Mouse (Mus musculus) layer of hippocampus, adult 2 months (tissue): ENCODE data around the gene Bsg. TPM values are rescaled to one million over a fixed set of nuclear protein-coding genes. Genes with fewer than 3 reads are reported as not detected.
"Not testable (repeated sequence)": the region's sequence is repeated elsewhere in the genome, so short reads cannot be mapped to it uniquely, and the experiment has no call there.

Source experiments
- DNase-seq, 2 experiments: peaks; one replicate each; pipeline ENCODE4 v3.0.0; 2022; ENCODE audit warnings: low spot score in 2 of 2
- H3K27ac ChIP-seq: fragments of 200-600 bp; 2 replicates; pipeline ENCODE4 v1.8.1; 2022
- H3K4me3 ChIP-seq: fragments of 200-600 bp; 2 replicates; pipeline ENCODE4 v1.8.1; 2022; ENCODE audit warnings: mild to moderate bottlenecking
- CTCF ChIP-seq: fragments of 200-600 bp; conservative IDR thresholded peaks from 2 replicates; pipeline ENCODE4 v1.8.1; 2022; ENCODE audit warnings: antibody characterized with exemption, mild to moderate bottlenecking, moderate library complexity
- total RNA-seq, 2 experiments: library from RNA; stranded (reverse); gene quantifications; 2 replicates each; pipeline ENCODE4 v1.2.3; 2021

The Bsg gene
- total RNA-seq, 2 experiments from 2014 or later = 538 TPM

- TF ChIP-seq CTCF = no peak
- Histone ChIP-seq H3K4me3 (no peak overlapping the region), H3K27ac (no peak overlapping the region)
Observed at GRCm38 (mm10) chr10:79755854-79756253, 51.6 kb downstream of the Bsg start.

GRCm38 (mm10) chr10:79756660-79757059, 52.4 kb downstream of the Bsg start:
- Histone ChIP-seq H3K27ac (no peak overlapping the region), H3K4me3 (no peak overlapping the region)
- no peak for DNase-seq
- TF ChIP-seq CTCF = no peak

More at GRCm38 (mm10) chr10:79755854-79756253, 51.6 kb downstream of the Bsg start:
- no peak for DNase-seq

DNA sequence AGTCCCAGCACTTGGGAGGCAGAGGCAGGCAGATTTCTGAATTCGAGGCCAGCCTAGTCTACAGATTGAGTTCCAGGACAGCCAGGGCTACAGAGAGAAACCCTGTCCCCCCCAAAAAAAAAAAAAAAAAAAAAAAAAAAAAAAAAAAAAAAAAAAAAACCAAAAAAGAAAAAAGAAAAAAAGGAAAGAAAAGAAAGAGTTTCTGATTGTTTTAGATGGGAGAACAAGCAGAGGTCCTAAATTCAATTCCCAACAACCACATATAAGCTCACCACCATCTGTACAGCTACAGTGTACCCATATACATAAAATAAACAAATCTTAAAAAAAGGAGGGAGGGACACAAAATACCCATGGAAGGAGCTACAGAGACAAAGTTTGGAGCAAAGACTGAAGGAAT, 55.4 kb downstream of the Bsg start:
- H3K27ac ChIP-seq, DNase-seq, H3K4me3 ChIP-seq: not testable (repeated sequence)

GRCm38 (mm10) chr10:79760603-79761143, 56.4 kb downstream of the Bsg start:
- no peak for DNase-seq
- no peak overlapping the region for H3K4me3 ChIP-seq
- no peak overlapping the region for H3K27ac ChIP-seq
- no peak for TF ChIP-seq CTCF

Other genes with a start within 250 kb of the Bsg start
- not detected for gene Vmn2r83, start 235.8 kb upstream of the Bsg start, total RNA-seq
- gene Plpp2, start 170.7 kb upstream of the Bsg start, total RNA-seq = 1 to 10 TPM; 4.2 to 4.9 TPM
- 10 to 100 TPM; 60.1 to 61.6 TPM for gene Mier2, start 149.3 kb upstream of the Bsg start, total RNA-seq
- 1 to 10 TPM in 1 of 2 experiments, not detected in 1; 1.2 TPM for gene Theg, start 117.2 kb upstream of the Bsg start, total RNA-seq
- gene C2cd4c, start 90.5 kb upstream of the Bsg start, total RNA-seq = 10 to 100 TPM; 15.5 to 16.6 TPM
- gene Shc2, start 66.6 kb upstream of the Bsg start, total RNA-seq = 10 to 100 TPM; 44.7 to 49.4 TPM
- gene Odf3l2, start 58.8 kb upstream of the Bsg start, total RNA-seq = under 1 TPM; 0.29 to 0.38 TPM
- gene Madcam1, start 39.9 kb upstream of the Bsg start, total RNA-seq = not detected
- 10 to 100 TPM; 67.8 to 73.5 TPM for gene Tpgs1, start 35.1 kb upstream of the Bsg start, total RNA-seq
- 10 to 100 TPM; 73.1 to 79.8 TPM for gene Cdc34, start 22.3 kb upstream of the Bsg start, total RNA-seq
- 1 to 10 TPM; 3.3 to 4.0 TPM for gene Gzmm, start 15.5 kb upstream of the Bsg start, total RNA-seq
- 100 to 1,000 TPM; 118 TPM for gene Hcn2, start 12.1 kb downstream of the Bsg start, total RNA-seq
- gene Polrmt, start 42.1 kb downstream of the Bsg start, total RNA-seq = 10 to 100 TPM; 44.5 to 50.6 TPM
- 1 to 10 TPM; 1.9 to 2.8 TPM for gene Fgf22, start 50.6 kb downstream of the Bsg start, total RNA-seq
- 10 to 100 TPM; 85.0 to 88.3 TPM for gene Rnf126, start 62.5 kb downstream of the Bsg start, total RNA-seq
- 1 to 10 TPM; 2.5 to 2.7 TPM for gene Fstl3, start 72.8 kb downstream of the Bsg start, total RNA-seq
- gene Prss57, start 86.5 kb downstream of the Bsg start, total RNA-seq = under 1 TPM; 0.26 to 0.37 TPM
- gene Palm, start 89.1 kb downstream of the Bsg start, total RNA-seq = 100 to 1,000 TPM; 275 to 277 TPM
- 1 to 10 TPM in 1 of 2 experiments, under 1 TPM in 1; 0.54 to 1.1 TPM for gene Misp, start 116.5 kb downstream of the Bsg start, total RNA-seq
- 10 to 100 TPM; 56.9 to 58.7 TPM for gene Ptbp1, start 149.9 kb downstream of the Bsg start, total RNA-seq
- 1 to 10 TPM; 1.5 to 2.6 TPM for gene Prtn3, start 170.0 kb downstream of the Bsg start, total RNA-seq
- gene Plppr3, start 170.1 kb downstream of the Bsg start, total RNA-seq = 10 to 100 TPM; 33.7 to 37.1 TPM
- gene Elane, start 181.8 kb downstream of the Bsg start, total RNA-seq = not detected
- gene Cfd, start 186.4 kb downstream of the Bsg start, total RNA-seq = not detected
- 10 to 100 TPM; 57.7 to 59.3 TPM for gene Med16, start 204.4 kb downstream of the Bsg start, total RNA-seq
- gene Gm26602, start 206.4 kb downstream of the Bsg start, total RNA-seq = not detected
- 1 to 10 TPM; 5.6 to 7.1 TPM for gene Kiss1r, start 212.5 kb downstream of the Bsg start, total RNA-seq
- gene R3hdm4, start 216.7 kb downstream of the Bsg start, total RNA-seq = 100 to 1,000 TPM; 365 to 385 TPM
- 1 to 10 TPM; 7.5 to 8.5 TPM for gene Arid3a, start 222.6 kb downstream of the Bsg start, total RNA-seq